In the genomic region with DNA sequence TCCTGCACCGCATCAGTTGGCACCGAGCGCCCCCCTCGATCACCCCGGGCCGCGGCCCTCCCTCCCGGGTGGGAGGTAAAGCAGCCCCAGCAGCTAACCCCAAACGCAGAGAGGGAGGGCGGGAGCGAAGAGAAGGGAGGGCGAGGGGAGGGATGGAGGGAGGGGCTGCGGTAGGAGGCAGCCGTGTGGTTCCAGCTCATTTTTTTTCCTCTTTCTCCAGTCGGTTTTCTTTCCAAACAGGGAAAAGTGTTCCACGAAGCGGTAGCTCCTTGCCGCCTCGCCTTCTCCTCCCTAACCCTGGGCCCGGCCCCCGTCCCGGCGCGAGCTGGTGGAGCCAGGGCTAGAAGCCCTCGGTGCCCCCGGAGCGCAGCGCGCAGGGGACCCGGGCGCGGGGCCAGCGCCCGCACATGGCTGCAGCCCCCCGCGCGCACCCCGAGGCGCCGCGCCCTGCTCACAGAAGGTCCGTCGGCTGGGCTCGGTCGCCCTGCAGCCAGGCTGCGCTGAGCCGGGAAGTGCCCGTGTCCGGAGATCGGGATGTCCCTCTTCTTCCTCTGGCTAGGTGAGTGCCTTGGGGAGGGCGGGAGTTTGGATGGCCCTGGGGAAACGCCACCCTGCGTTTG, we compare ENCODE assay signal across 8 mouse cellular contexts. TPM values are rescaled to one million over a fixed set of nuclear protein-coding genes. Genes with fewer than 3 reads are reported as not detected.
A peak's percentile ranks its signal among the peaks of the same experiment; 100 is the strongest.
DNase-seq lines count a peak whose midpoint lies in the region; ATAC-seq and TF ChIP-seq lines count a peak whose summit lies in the region.

A gene (plus strand): TSS at position 162 of the 620 bp plus-strand sequence.

- peak within 1 kb of the TSS; percentile 81 for H3K4me3 ChIP-seq in forebrain, embryonic 10.5 days
- peak within 1 kb of the TSS; percentile 74 for H3K4me3 ChIP-seq in hindbrain, embryonic 14.5 days (replicated peaks; ENCODE audit: low read length)
- H3K4me3 ChIP-seq in olfactory bulb, adult 2 months (ENCODE audit: insufficient read depth, low read depth, low read length), result peak within 1 kb of the TSS; percentile 69

- TF ChIP-seq POLR2A in brain, embryonic 14.5 days (IDR thresholded peaks at IDR 0.05; ENCODE audit: borderline replicate concordance, extremely low read depth, insufficient read depth, insufficient read length, poor library complexity, severe bottlenecking), result no peak; the same call in 1 of the 2 replicates
- no peak for TF ChIP-seq POLR2A in olfactory bulb, adult 2 months (IDR thresholded peaks at IDR 0.05; ENCODE audit: insufficient read depth, low read depth, low read length)

- H3K4me2 ChIP-seq in hindbrain, embryonic 14.5 days (replicated peaks), result peak within 1 kb of the TSS; percentile 80

- peaks cover 29% of the 10 kb centered on the region for H3K4me1 ChIP-seq in forebrain, embryonic 10.5 days
- H3K4me1 ChIP-seq in hindbrain, embryonic 14.5 days (replicated peaks; ENCODE audit: control insufficient read depth, insufficient read depth, low read length), result peaks cover 5% of the 10 kb centered on the region
- H3K4me1 ChIP-seq in olfactory bulb, adult 2 months (ENCODE audit: control insufficient read depth, insufficient read depth, low read length), result peaks cover 16% of the 10 kb centered on the region; the same call in 1 of the 2 replicates

- under 1% methylated on average over 43 of the region's 53 CpGs for WGBS in forebrain, embryonic 10.5 days
- WGBS in hindbrain, embryonic 14.5 days, result 0% methylated on average over 49 of the region's 53 CpGs
- under 1% methylated on average over 53 of the region's 53 CpGs for WGBS in olfactory bulb, adult 2 months

- peak within 1 kb of the TSS; percentile 92 for H3K27ac ChIP-seq in forebrain, embryonic 10.5 days
- H3K27ac ChIP-seq in hindbrain, embryonic 14.5 days, result peak within 1 kb of the TSS; percentile 94
- peak within 1 kb of the TSS; percentile 19 for H3K27ac ChIP-seq in olfactory bulb, adult 2 months (ENCODE audit: insufficient read depth, low read depth, low read length)

- TF ChIP-seq CTCF in brain, embryonic 14.5 days (IDR thresholded peaks at IDR 0.05; ENCODE audit: borderline replicate concordance, extremely low read depth, insufficient read depth, insufficient read length), result no peak
- no peak for TF ChIP-seq CTCF in olfactory bulb, adult 2 months (IDR thresholded peaks at IDR 0.05; ENCODE audit: insufficient read depth, low read depth, low read length)

- peak; percentile 78 for ATAC-seq in hindbrain, embryonic 14.5 days (ENCODE audit: low FRiP score)

- DNase-seq in ovary, postnatal 36 days (ENCODE audit: low spot score), result peak; percentile 28
- no peak for DNase-seq in ovary, adult 18-20 months (ENCODE audit: low spot score)
- DNase-seq in brain, embryonic 14.5 days (ENCODE audit: low read depth), result peak; percentile 85
- peak; percentile 43 for DNase-seq in forebrain, embryonic 10.5 days (ENCODE audit: extremely low spot score, low spot score)
- DNase-seq in hindbrain, embryonic 14.5 days (ENCODE audit: low spot score), result peak; percentile 54
- DNase-seq in liver, result peak; percentile 38
- no peak for DNase-seq in thymus, postnatal 25 days

- no peaks in the 10 kb centered on the region for H3K36me3 ChIP-seq in forebrain, embryonic 10.5 days (replicated peaks)
- no peaks in the 10 kb centered on the region for H3K36me3 ChIP-seq in hindbrain, embryonic 14.5 days (replicated peaks; ENCODE audit: control insufficient read depth, insufficient read depth)

- peak within 1 kb of the TSS; percentile 86 for H3K9ac ChIP-seq in hindbrain, embryonic 14.5 days

- H3K27me3 ChIP-seq in forebrain, embryonic 10.5 days (ENCODE audit: poor library complexity, severe bottlenecking), result peaks cover 48% of the 10 kb centered on the region
- no peaks in the 10 kb centered on the region for H3K27me3 ChIP-seq in hindbrain, embryonic 14.5 days (ENCODE audit: control insufficient read depth, insufficient read depth, low read length)

- H3K9me3 ChIP-seq in forebrain, embryonic 10.5 days, result no peaks in the 10 kb centered on the region
- H3K9me3 ChIP-seq in hindbrain, embryonic 14.5 days (ENCODE audit: control insufficient read depth, low read length), result no peaks in the 10 kb centered on the region

RNA-seq across cellular contexts. Expression of the gene that starts here (rescaled TPM):
- polyA plus RNA-seq in brain, embryonic 14.5 days (2012; rRNA removed), result 31.6 and 48.4 TPM in 2 replicates
- polyA plus RNA-seq in forebrain, embryonic 10.5 days (2016; fragmentation: Nextera tagmentation; extraction: Ambion mirVana), result 14.7 and 15.4 TPM in 2 replicates
- 56.6 and 62.9 TPM in 2 replicates for polyA plus RNA-seq in hindbrain, embryonic 14.5 days (2014; fragmentation: Nextera tagmentation; extraction: Ambion mirVana)
- not detected in 2 replicates for polyA plus RNA-seq in olfactory bulb, adult 2 months (2012; ENCODE audit: insufficient read depth, insufficient read length, low replicate concordance, missing spikeins)

Comparison
In these comparisons a context has a peak if more than half of its experiments do, and no peak if none do; other contexts are left out.
1. RNA of the gene that starts here (polyA plus RNA-seq): 56.6 to 62.9 TPM in hindbrain, embryonic 14.5 days, 31.6 to 48.4 TPM in brain, embryonic 14.5 days and 14.7 to 15.4 TPM in forebrain, embryonic 10.5 days; not detected in olfactory bulb, adult 2 months; every median in the first group is over 10 times any median in the second.
2. DNase-seq: peak in ovary, postnatal 36 days (single experiment), brain, embryonic 14.5 days (single experiment), forebrain, embryonic 10.5 days (single experiment), hindbrain, embryonic 14.5 days (single experiment) and liver (single experiment); none in ovary, adult 18-20 months (single experiment) and thymus, postnatal 25 days (single experiment).
3. H3K27ac ChIP-seq: peak in every context shown above with its lines; median percentile 94 in hindbrain, embryonic 14.5 days; 92 in forebrain, embryonic 10.5 days; 19 in olfactory bulb, adult 2 months.
4. Peak in every context shown above with its lines, with median percentiles within 50 percentile points of each other: H3K4me3 ChIP-seq.